Mouse (Mus musculus) lung, adult 2 months (tissue): Measurements from ENCODE around the gene Vrk3.

Experiments used
- CTCF ChIP-seq: fragments of 200-500 bp; IDR thresholded peaks from 2 replicates; pipeline ENCODE4 v1.5.1; 2011; ENCODE audit warnings: mild to moderate bottlenecking, low read length, control low read depth; ENCODE audit not compliant: insufficient read depth
- POLR2A ChIP-seq: fragments of 200-500 bp; IDR thresholded peaks from 2 replicates; pipeline ENCODE4 v1.6.1; 2011; ENCODE audit warnings: low read depth, mild to moderate bottlenecking, control low read depth, low read length, borderline replicate concordance; ENCODE audit errors: extremely low read depth

DNA sequence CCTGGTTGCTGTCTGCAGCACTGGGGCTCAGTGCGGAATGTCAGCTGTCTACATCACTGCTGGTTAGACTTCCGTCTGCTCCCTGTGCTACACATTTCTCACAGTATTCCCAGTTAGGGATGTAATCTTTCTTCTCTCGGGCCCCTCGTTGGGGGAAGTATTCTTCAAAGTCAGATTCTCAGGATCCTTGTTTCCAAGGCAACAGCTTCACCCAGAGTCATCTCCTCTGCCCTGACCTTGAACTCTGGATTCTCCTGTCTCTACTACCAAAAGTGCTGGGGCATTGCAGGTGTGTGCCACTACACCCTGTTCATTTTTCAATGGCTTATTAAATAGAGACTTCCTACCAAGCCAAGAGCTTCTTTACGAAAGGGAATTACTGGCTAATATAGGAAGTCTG lies 21.1 kb upstream of the Vrk3 start:
- no peak for TF ChIP-seq POLR2A
- no peak for TF ChIP-seq CTCF
